Mouse (Mus musculus) CH12.LX (cell line): ENCODE measurements around the gene Tlnrd1. TPM values are rescaled to one million over a fixed set of nuclear protein-coding genes. Genes with fewer than 3 reads are reported as not detected.

Experiments used
- DNase-seq: peaks from one replicate; pipeline ENCODE4 v3.0.0-alpha.2; 2013; ENCODE audit errors: extremely low read depth
- H3K27ac ChIP-seq: 2 replicates; pipeline ENCODE4 v1.5.1; 2012; ENCODE audit warnings: low read depth, mild to moderate bottlenecking, control low read depth, moderate library complexity; ENCODE audit not compliant: insufficient read depth
- H3K27me3 ChIP-seq: replicated peaks from 2 replicates; pipeline ENCODE3; 2012; ENCODE audit warnings: inconsistent platforms
- H3K36me3 ChIP-seq, 2 experiments: replicated peaks in 1 of 2; 2 replicates each; pipeline versions ENCODE3 to v1.6.1; 2012; ENCODE audit warnings: inconsistent platforms in 1 of 2, low read length in 1 of 2, mild to moderate bottlenecking in 1 of 2, mixed read lengths in 1 of 2, moderate library complexity in 1 of 2; ENCODE audit not compliant: control insufficient read depth in 1 of 2, insufficient read depth in 1 of 2
- H3K4me1 ChIP-seq, 2 experiments: 2 replicates each; pipeline ENCODE4 v1.6.1; 2012; ENCODE audit warnings: inconsistent platforms in 1 of 2, moderate library complexity in 1 of 2; ENCODE audit not compliant: insufficient read depth in 2 of 2, control insufficient read depth in 1 of 2
- H3K4me2 ChIP-seq: 2 replicates; pipeline ENCODE4 v1.6.1; 2012; ENCODE audit warnings: low read depth, mild to moderate bottlenecking, control low read depth; ENCODE audit not compliant: poor library complexity, insufficient read depth, severe bottlenecking
- H3K4me3 ChIP-seq, 3 experiments: fragments of 150-350 bp in 1 of 3; sonication (generic) in 1 of 3; replicated peaks in 1 of 3; 2 replicates each; pipeline versions ENCODE3 to v1.5.1; 2011 to 2012; ENCODE audit warnings: low read depth in 2 of 3, low read length in 2 of 3, mild to moderate bottlenecking in 2 of 3, moderate library complexity in 2 of 3, control low read depth in 1 of 3, improper control_type of control experiment in 1 of 3, inconsistent platforms in 1 of 3, mixed read lengths in 1 of 3; ENCODE audit not compliant: poor library complexity in 1 of 3
- H3K79me2 ChIP-seq: replicated peaks from 2 replicates; pipeline ENCODE4 v1.6.1; 2012; ENCODE audit warnings: mild to moderate bottlenecking, moderate library complexity; ENCODE audit not compliant: control insufficient read depth, poor library complexity, insufficient read depth, severe bottlenecking; ENCODE audit errors: extremely low read depth
- H3K9ac ChIP-seq: 2 replicates; pipeline ENCODE4 v1.6.1; 2012; ENCODE audit warnings: low read depth, mild to moderate bottlenecking, control low read depth, moderate library complexity; ENCODE audit not compliant: insufficient read depth
- H3K9me3 ChIP-seq: replicated peaks from 2 replicates; pipeline ENCODE3; 2012; ENCODE audit warnings: low read length, inconsistent platforms, mixed read lengths
- BHLHE40 ChIP-seq: IDR thresholded peaks from 2 replicates; pipeline ENCODE4 v1.6.1; 2011; ENCODE audit warnings: mild to moderate bottlenecking, low read depth, low read length, improper control_type of control experiment
- CHD1 ChIP-seq: IDR thresholded peaks from 2 replicates; pipeline ENCODE4 v1.6.1; 2012; ENCODE audit warnings: low read depth, low read length, improper control_type of control experiment, inconsistent platforms
- CHD2 ChIP-seq: IDR thresholded peaks from 2 replicates; pipeline ENCODE4 v1.6.1; 2011; ENCODE audit warnings: low read length, improper control_type of control experiment
- CTCF ChIP-seq, 2 experiments: IDR thresholded peaks in 1 of 2; conservative IDR thresholded peaks in 1 of 2; 2 replicates each; pipeline ENCODE4 v1.5.1; 2011 to 2012; ENCODE audit warnings: low read depth in 2 of 2, low read length in 2 of 2, improper control_type of control experiment in 1 of 2, inconsistent platforms in 1 of 2, mild to moderate bottlenecking in 1 of 2, moderate library complexity in 1 of 2
- E2F4 ChIP-seq: IDR thresholded peaks from 2 replicates; pipeline ENCODE4 v1.6.1; 2011; ENCODE audit warnings: low read depth, low read length, improper control_type of control experiment; ENCODE audit not compliant: insufficient replicate concordance
- EP300 ChIP-seq: IDR thresholded peaks from 2 replicates; pipeline ENCODE4 v1.6.1; 2011; ENCODE audit warnings: low read length, improper control_type of control experiment
- ETS1 ChIP-seq: conservative IDR thresholded peaks from 2 replicates; pipeline ENCODE4 v1.6.1; 2012; ENCODE audit warnings: low read depth, mild to moderate bottlenecking, inconsistent platforms, low read length, improper control_type of control experiment, moderate library complexity
- HCFC1 ChIP-seq: IDR thresholded peaks from 2 replicates; pipeline ENCODE4 v1.6.1; 2012; ENCODE audit warnings: low read depth, mild to moderate bottlenecking, inconsistent platforms, low read length, improper control_type of control experiment
- IRF4 ChIP-seq: IDR thresholded peaks from 2 replicates; pipeline ENCODE4 v1.6.1; 2014; ENCODE audit warnings: low read depth, mild to moderate bottlenecking, inconsistent platforms, low read length, improper control_type of control experiment
- JUN ChIP-seq: IDR thresholded peaks from 2 replicates; pipeline ENCODE4 v1.6.1; 2011; ENCODE audit warnings: low read depth, mild to moderate bottlenecking, low read length, improper control_type of control experiment, moderate library complexity; ENCODE audit not compliant: insufficient read depth
- KAT2A ChIP-seq: IDR thresholded peaks from 2 replicates; pipeline ENCODE4 v1.6.1; 2012; ENCODE audit warnings: low read length, improper control_type of control experiment, inconsistent platforms; ENCODE audit not compliant: insufficient replicate concordance
- MAFK ChIP-seq: IDR thresholded peaks from 2 replicates; pipeline ENCODE4 v1.6.1; 2011; ENCODE audit warnings: low read length, improper control_type of control experiment; ENCODE audit not compliant: insufficient replicate concordance
- MAZ ChIP-seq: IDR thresholded peaks from 2 replicates; pipeline ENCODE4 v1.6.1; 2012; ENCODE audit warnings: low read depth, mild to moderate bottlenecking, inconsistent platforms, low read length, improper control_type of control experiment, moderate library complexity
- MEF2A ChIP-seq: IDR thresholded peaks from 2 replicates; pipeline ENCODE4 v1.6.1; 2014; ENCODE audit warnings: low read depth, mild to moderate bottlenecking, inconsistent platforms, low read length, improper control_type of control experiment, borderline replicate concordance
- MXI1 ChIP-seq: IDR thresholded peaks from 2 replicates; pipeline ENCODE4 v1.6.1; 2011; ENCODE audit warnings: mild to moderate bottlenecking, low read depth, low read length, improper control_type of control experiment
- MYC ChIP-seq: IDR thresholded peaks from 2 replicates; pipeline ENCODE4 v1.6.1; 2011; ENCODE audit warnings: low read depth, mild to moderate bottlenecking, improper control_type of control experiment, low read length
- NELFE ChIP-seq: IDR thresholded peaks from 2 replicates; pipeline ENCODE4 v1.6.1; 2011; ENCODE audit warnings: low read depth, low read length, improper control_type of control experiment
- POLR2AphosphoS2 ChIP-seq: IDR thresholded peaks from 2 replicates; pipeline ENCODE4 v1.6.1; 2011; ENCODE audit warnings: low read depth, low read length, improper control_type of control experiment
- RAD21 ChIP-seq: IDR thresholded peaks from 2 replicates; pipeline ENCODE4 v1.6.1; 2011; ENCODE audit warnings: low read depth, mild to moderate bottlenecking, low read length, improper control_type of control experiment, moderate library complexity
- RCOR1 ChIP-seq: conservative IDR thresholded peaks from 2 replicates; pipeline ENCODE4 v1.6.1; 2012; ENCODE audit warnings: low read depth, mild to moderate bottlenecking, inconsistent platforms, low read length, improper control_type of control experiment
- SMC3 ChIP-seq: IDR thresholded peaks from 2 replicates; pipeline ENCODE4 v1.6.1; 2011; ENCODE audit warnings: low read depth, low read length, improper control_type of control experiment
- USF1 ChIP-seq: IDR thresholded peaks from 2 replicates; pipeline ENCODE4 v1.6.1; 2014; ENCODE audit warnings: low read depth, mild to moderate bottlenecking, inconsistent platforms, low read length, improper control_type of control experiment
- USF2 ChIP-seq: conservative IDR thresholded peaks from 2 replicates; pipeline ENCODE4 v1.6.1; 2011; ENCODE audit warnings: low read depth, low read length, improper control_type of control experiment
- ZKSCAN1 ChIP-seq: IDR thresholded peaks from 2 replicates; pipeline ENCODE4 v1.6.1; 2012; ENCODE audit warnings: low read depth, inconsistent platforms, low read length, improper control_type of control experiment, borderline replicate concordance
- ZMIZ1 ChIP-seq: IDR thresholded peaks from 2 replicates; pipeline ENCODE4 v1.6.1; 2012; ENCODE audit warnings: low read depth, mild to moderate bottlenecking, inconsistent platforms, low read length, improper control_type of control experiment
- ZNF384 ChIP-seq: IDR thresholded peaks from 2 replicates; pipeline ENCODE4 v1.6.1; 2012; ENCODE audit warnings: low read depth, low read length, improper control_type of control experiment, inconsistent platforms
- dilution Hi-C: fragments of 300-500 bp; cut with MboI; formaldehyde crosslinking; loops from 2 replicates; pipeline ENCODE4 v1.14.3; 2020; ENCODE audit warnings: low sequenced_read_pairs; ENCODE audit not compliant: extremely low pct_unique_long_range_greater_than_20kb, extremely low pct_ligation_motif_present
- in situ Hi-C: fragments of 300-500 bp; cut with MboI; formaldehyde crosslinking; loops from 3 replicates; pipeline ENCODE4 v1.14.3; 2019; ENCODE audit warnings: low sequenced_read_pairs, low pct_ligation_motif_present, low pct_unique_long_range_greater_than_20kb, mixed read lengths
- polyA plus RNA-seq: library from polyadenylated mRNA; unstranded; fragments of >175 nt; gene quantifications from 2 replicates; pipeline ENCODE4 v1.2.1, GENCODE M21; 2012; ENCODE audit warnings: low read depth; ENCODE audit not compliant: insufficient read length
- total RNA-seq, 2 experiments: library from RNA; depleted of rRNA; stranded (reverse); fragments of 300-350 nt in 1 of 2; fragments of >200 nt in 1 of 2; gene quantifications; 2 replicates each; pipeline ENCODE4 v1.2.3; 2012 to 2014

The Tlnrd1 gene
- total and polyA plus RNA-seq, 3 experiments, result 5.5 to 15.6 (median 10.6) TPM

DNA sequence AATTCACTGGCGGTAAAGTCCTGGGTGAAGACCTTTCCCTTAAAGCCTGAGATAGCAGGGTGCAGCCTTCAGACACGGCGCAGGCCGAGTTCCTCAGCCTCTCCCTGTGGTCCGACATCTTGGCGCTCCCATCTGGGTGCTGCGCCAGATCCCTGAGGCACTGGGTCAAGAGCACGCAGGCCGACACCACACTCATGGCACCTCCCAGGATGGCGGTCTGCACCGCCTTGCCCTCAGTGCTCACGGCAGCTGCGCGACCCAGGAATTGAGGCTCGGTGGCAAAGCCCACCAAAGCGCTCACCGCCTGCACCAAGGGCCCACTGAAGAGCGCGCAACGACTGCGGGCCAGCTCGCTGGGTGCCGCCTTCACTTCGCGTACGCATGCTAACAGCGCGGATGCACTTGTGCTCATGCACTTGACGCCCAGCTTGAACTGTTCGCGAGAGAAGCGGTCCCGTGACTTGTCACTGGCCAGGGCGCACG, 1.9 kb downstream of the Tlnrd1 start:
- Histone ChIP-seq H3K9ac (no peak overlapping the region), H3K27ac (peak overlapping the region; percentile 80; the same call in 1 of the 2 replicates), H3K4me2 (no peak overlapping the region), H3K27me3 (no peaks in the 10 kb centered on the region), H3K9me3 (peaks cover 12% of the 10 kb centered on the region), H3K4me1 (peaks cover 13 to 56% of the 10 kb centered on the region in 2 experiments), H3K4me3 (peak overlapping the region; percentile 60 to 80 (median 72)), H3K79me2 (peaks cover 18% of the 10 kb centered on the region), H3K36me3 (peaks cover 0 to 12% of the 10 kb centered on the region in 2 experiments)
- dilution Hi-C loops (no loop called here), in situ Hi-C loops (loop anchor here (5.0 to 25.0 kb wide), 2 partner anchors 35 to 220 kb away; no protein-coding TSS in a partner anchor)
- no peak for DNase-seq
- TF ChIP-seq RCOR1 (no peak), MAFK (no peak), IRF4 (no peak), USF2 (no peak), ETS1 (no peak), KAT2A (no peak), CHD1 (no peak), CTCF (conservative IDR thresholded peaks at IDR 0.05 in 1 of 2, IDR thresholded peaks at IDR 0.05 in 1 of 2; ENCODE audit: low read depth in 2 of 2, low read length in 2 of 2) (no peak), MXI1 (no peak)

DNA sequence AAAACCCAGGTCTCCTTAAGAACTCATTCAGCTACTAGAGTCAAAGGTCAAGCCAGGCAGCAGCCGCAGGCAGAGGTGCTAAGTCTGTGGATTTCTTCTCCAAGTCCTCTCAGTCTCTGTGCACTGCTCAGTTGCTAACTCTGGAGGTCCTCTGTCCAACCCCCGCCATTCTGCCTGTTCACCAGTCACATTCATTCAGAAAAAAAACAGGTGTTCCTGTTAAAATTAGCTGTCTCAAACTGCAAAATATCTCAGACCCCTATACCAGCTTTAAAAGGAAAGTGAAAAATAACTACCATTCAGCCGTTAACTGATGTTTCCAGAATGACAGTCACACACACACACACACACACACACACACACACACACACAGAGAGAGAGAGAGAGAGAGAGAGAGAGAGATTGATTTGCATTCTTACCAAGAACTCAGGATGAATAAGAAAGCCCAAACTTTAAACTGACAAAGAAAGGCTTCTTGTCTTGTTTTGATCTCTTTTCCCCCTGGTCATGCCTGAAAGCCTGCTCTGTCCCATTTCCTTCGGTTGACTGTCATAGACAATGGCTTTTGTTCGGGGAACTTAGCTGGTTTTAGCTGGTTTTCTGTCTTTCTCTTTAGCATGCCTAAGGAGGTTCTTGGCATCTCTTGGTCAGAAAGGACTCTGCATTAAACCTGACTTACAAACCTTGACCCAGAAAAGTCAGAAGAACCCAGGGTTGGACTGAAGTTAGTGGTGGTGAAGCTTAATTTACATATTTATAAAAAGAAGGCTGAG, 5.2 kb downstream of the Tlnrd1 start:
- Histone ChIP-seq H3K79me2 (peaks cover 18% of the 10 kb centered on the region), H3K9me3 (peaks cover 6% of the 10 kb centered on the region), H3K27me3 (no peaks in the 10 kb centered on the region), H3K4me3 (peak overlapping the region in 2 of 3 experiments; percentile 31 to 38), H3K36me3 (peaks cover 0 to 17% of the 10 kb centered on the region in 2 experiments), H3K4me2 (peak overlapping the region; percentile 81), H3K9ac (peak overlapping the region; percentile 61), H3K27ac (peak overlapping the region; percentile 71; the same call in 1 of the 2 replicates), H3K4me1 (peaks cover 13 to 53% of the 10 kb centered on the region in 2 experiments)
- dilution Hi-C loops (no loop called here), in situ Hi-C loops (loop anchor here (5.0 to 25.0 kb wide), 2 partner anchors 72 to 217 kb away; no protein-coding TSS in a partner anchor)
- TF ChIP-seq NELFE (no peak), BHLHE40 (no peak), E2F4 (0 out of 2 replicates have a peak, but pooled peaks have one; percentile 31), MEF2A (peak; percentile 59; the same call in 1 of the 2 replicates), IRF4 (peak; percentile 59; the same call in 1 of the 2 replicates), RAD21 (no peak), USF1 (no peak), EP300 (peak; percentile 74), ZMIZ1 (no peak), ZKSCAN1 (no peak), SMC3 (no peak), JUN (no peak), HCFC1 (0 out of 2 replicates have a peak, but pooled peaks have one; percentile 10), MAZ (peak; percentile 38; the same call in 1 of the 2 replicates), CHD2 (peak; percentile 8; the same call in 1 of the 2 replicates), MYC (0 out of 2 replicates have a peak, but pooled peaks have one; percentile 39), ZNF384 (0 out of 2 replicates have a peak, but pooled peaks have one; percentile 33), POLR2AphosphoS2 (no peak), ETS1 (peak; percentile 68), CHD1 (peak; percentile 66; the same call in 1 of the 2 replicates)
- DNase-seq, result peak; percentile 49
